Mouse (Mus musculus) embryo, embryonic 11.5 days (tissue): ENCODE data around the gene Mtus2.

Source experiments
- DNase-seq: peaks from one replicate; pipeline ENCODE4 v3.0.0-alpha.2; 2012; ENCODE audit warnings: low read depth, low spot score

The Mtus2 gene

GRCm38 (mm10) chr5:147957592-147958271 lies 612 bp downstream of the Mtus2 start:
- DNase-seq: no peak

GRCm38 (mm10) chr5:147958552-147958951 lies 1.4 kb downstream of the Mtus2 start:
- no peak for DNase-seq

GRCm38 (mm10) chr5:147959088-147959487 lies 2.0 kb downstream of the Mtus2 start:
- no peak for DNase-seq

GRCm38 (mm10) chr5:147960793-147961192 lies 3.7 kb downstream of the Mtus2 start:
- no peak for DNase-seq

GRCm38 (mm10) chr5:147963820-147964580 lies 6.9 kb downstream of the Mtus2 start:
- no peak for DNase-seq

GRCm38 (mm10) chr5:147964776-147965175 lies 7.7 kb downstream of the Mtus2 start:
- no peak for DNase-seq

- DNase-seq: no peak
Observed at GRCm38 (mm10) chr5:147966646-147967045, 9.5 kb downstream of the Mtus2 start.

- no peak for DNase-seq
Observed at GRCm38 (mm10) chr5:147969566-147969965, 12.4 kb downstream of the Mtus2 start.

GRCm38 (mm10) chr5:147976001-147976400 lies 18.9 kb downstream of the Mtus2 start:
- no peak for DNase-seq

GRCm38 (mm10) chr5:147980606-147981005 lies 23.5 kb downstream of the Mtus2 start:
- no peak for DNase-seq

- DNase-seq: no peak
Observed at GRCm38 (mm10) chr5:147990289-147990688, 33.2 kb downstream of the Mtus2 start.

- DNase-seq: no peak
Observed at GRCm38 (mm10) chr5:147990775-147991174, 33.7 kb downstream of the Mtus2 start.

- DNase-seq: peak; percentile 56
Observed at GRCm38 (mm10) chr5:147992581-147993378, 35.7 kb downstream of the Mtus2 start.

- no peak for DNase-seq
Observed at GRCm38 (mm10) chr5:148005263-148005662, 48.1 kb downstream of the Mtus2 start.

GRCm38 (mm10) chr5:148012156-148012555 lies 55.0 kb downstream of the Mtus2 start:
- no peak for DNase-seq

- DNase-seq: no peak
Observed at GRCm38 (mm10) chr5:148014133-148014854, 57.2 kb downstream of the Mtus2 start.

GRCm38 (mm10) chr5:148015383-148015782 lies 58.3 kb downstream of the Mtus2 start:
- no peak for DNase-seq

GRCm38 (mm10) chr5:148017371-148017770 lies 60.3 kb downstream of the Mtus2 start:
- DNase-seq: no peak

- no peak for DNase-seq
Observed at GRCm38 (mm10) chr5:148022784-148023183, 65.7 kb downstream of the Mtus2 start.

GRCm38 (mm10) chr5:148026401-148027349 lies 69.6 kb downstream of the Mtus2 start:
- DNase-seq: peak; percentile 31
